Mouse (Mus musculus) neural tube, embryonic 15.5 days (tissue): Measurements from ENCODE around the gene Rrp8. TPM values are rescaled to one million over a fixed set of nuclear protein-coding genes. Genes with fewer than 3 reads are reported as not detected.

Experiments used
- ATAC-seq: fragments of 200-750 bp; cut with Nextera tagmentation; 2 replicates; pipeline ENCODE4 v1.8.0; 2017; ENCODE audit warnings: mild to moderate bottlenecking, moderate TSS enrichment, moderate library complexity; ENCODE audit not compliant: low FRiP score
- H3K27ac ChIP-seq: fragments of 300-500 bp; sonication (generic); replicated peaks from 2 replicates; pipeline ENCODE4 v1.5.1; 2015; ENCODE audit warnings: mild to moderate bottlenecking, inconsistent platforms
- H3K27me3 ChIP-seq: fragments of 300-500 bp; sonication (generic); replicated peaks from 2 replicates; pipeline ENCODE4 v1.6.1; 2015; ENCODE audit warnings: inconsistent platforms
- H3K36me3 ChIP-seq: fragments of 300-500 bp; sonication (generic); 2 replicates; pipeline ENCODE4 v1.6.1; 2015; ENCODE audit warnings: inconsistent platforms
- H3K4me1 ChIP-seq: fragments of 300-500 bp; sonication (generic); 2 replicates; pipeline ENCODE4 v1.6.1; 2015; ENCODE audit warnings: inconsistent platforms
- H3K4me2 ChIP-seq: fragments of 300-500 bp; sonication (generic); 2 replicates; pipeline ENCODE4 v1.6.1; 2015; ENCODE audit warnings: inconsistent platforms, mild to moderate bottlenecking, moderate library complexity
- H3K4me3 ChIP-seq: fragments of 300-500 bp; sonication (generic); replicated peaks from 2 replicates; pipeline ENCODE4 v1.5.1; 2015; ENCODE audit warnings: mild to moderate bottlenecking, inconsistent platforms
- H3K9ac ChIP-seq: fragments of 300-500 bp; sonication (generic); replicated peaks from 2 replicates; pipeline ENCODE4 v1.6.1; 2015; ENCODE audit warnings: mild to moderate bottlenecking, inconsistent platforms
- H3K9me3 ChIP-seq: fragments of 300-500 bp; sonication (generic); replicated peaks from 2 replicates; pipeline ENCODE4 v1.6.1; 2016; ENCODE audit warnings: inconsistent platforms
- WGBS: fragments of 180-500 bp; shearing (Covaris S2); methylation state at CpG from one replicate; pipeline ENCODE4 v1.1.7; 2015; ENCODE audit warnings: mixed read lengths; 5-methylcytosine and 5-hydroxymethylcytosine counted together
- polyA plus RNA-seq: library from polyadenylated mRNA; unstranded; fragments of >200 nt; fragmentation: Nextera tagmentation; extraction: Ambion mirVana; gene quantifications from 2 replicates; pipeline ENCODE4 v1.2.1, GENCODE M21; 2015

Gene Rrp8
- polyA plus RNA-seq, 1 experiment from 2014 or later = 27.8 TPM

- no peak overlapping the region for H3K4me2 ChIP-seq
- no peak for ATAC-seq
- H3K4me1 ChIP-seq = peaks cover 28% of the 10 kb centered on the region
- no peak overlapping the region for H3K4me3 ChIP-seq
- no peak overlapping the region for H3K27ac ChIP-seq
- WGBS = 96% methylated on average over 11 of the region's 11 CpGs
- no peaks in the 10 kb centered on the region for H3K9me3 ChIP-seq
- H3K27me3 ChIP-seq = no peaks in the 10 kb centered on the region
- peaks cover 54% of the 10 kb centered on the region for H3K36me3 ChIP-seq
- no peak overlapping the region for H3K9ac ChIP-seq
Observed at GRCm38 (mm10) chr7:105733836-105734235, 3.3 kb downstream of the Rrp8 start.

- WGBS = 55% methylated on average over 6 of the region's 6 CpGs
- H3K9ac ChIP-seq = no peak overlapping the region
- no peaks in the 10 kb centered on the region for H3K9me3 ChIP-seq
- peaks cover 47% of the 10 kb centered on the region for H3K36me3 ChIP-seq
- no peak overlapping the region for H3K4me2 ChIP-seq
- H3K27ac ChIP-seq = no peak overlapping the region
- no peaks in the 10 kb centered on the region for H3K27me3 ChIP-seq
- ATAC-seq = no peak
- H3K4me3 ChIP-seq = no peak overlapping the region
- H3K4me1 ChIP-seq = peaks cover 3% of the 10 kb centered on the region; the same call in 1 of the 2 replicates
Observed at GRCm38 (mm10) chr7:105728701-105729428, 8.3 kb downstream of the Rrp8 start.

GRCm38 (mm10) chr7:105726980-105727325, 10.2 kb downstream of the Rrp8 start:
- H3K4me2 ChIP-seq = no peak overlapping the region
- H3K4me3 ChIP-seq = no peak overlapping the region
- ATAC-seq = no peak
- no peaks in the 10 kb centered on the region for H3K9me3 ChIP-seq
- H3K27ac ChIP-seq = no peak overlapping the region
- 93% methylated on average over 4 of the region's 4 CpGs for WGBS
- peaks cover 28% of the 10 kb centered on the region for H3K36me3 ChIP-seq
- H3K27me3 ChIP-seq = no peaks in the 10 kb centered on the region
- peaks cover 3% of the 10 kb centered on the region; the same call in 1 of the 2 replicates for H3K4me1 ChIP-seq
- H3K9ac ChIP-seq = no peak overlapping the region

GRCm38 (mm10) chr7:105726144-105726979, 10.8 kb downstream of the Rrp8 start:
- peaks cover 3% of the 10 kb centered on the region; the same call in 1 of the 2 replicates for H3K4me1 ChIP-seq
- H3K4me3 ChIP-seq = no peak overlapping the region
- H3K4me2 ChIP-seq = no peak overlapping the region
- 84% methylated on average over 4 of the region's 4 CpGs for WGBS
- H3K9ac ChIP-seq = 0 out of 2 replicates have a peak overlapping the region, but pooled peaks have one; percentile 3
- peak; percentile 87 for ATAC-seq
- no peaks in the 10 kb centered on the region for H3K27me3 ChIP-seq
- H3K36me3 ChIP-seq = peaks cover 22% of the 10 kb centered on the region
- H3K27ac ChIP-seq = peak overlapping the region; percentile 42; the same call in 1 of the 2 replicates
- H3K9me3 ChIP-seq = no peaks in the 10 kb centered on the region

GRCm38 (mm10) chr7:105721916-105722315, 15.3 kb downstream of the Rrp8 start:
- H3K9ac ChIP-seq = no peak overlapping the region
- no peak overlapping the region for H3K4me2 ChIP-seq
- no peak overlapping the region for H3K27ac ChIP-seq
- ATAC-seq = no peak
- no peaks in the 10 kb centered on the region for H3K9me3 ChIP-seq
- 85% methylated on average over 2 of the region's 2 CpGs for WGBS
- H3K4me3 ChIP-seq = no peak overlapping the region
- H3K4me1 ChIP-seq = peaks cover 3% of the 10 kb centered on the region; the same call in 1 of the 2 replicates
- H3K36me3 ChIP-seq = peaks cover 7% of the 10 kb centered on the region
- no peaks in the 10 kb centered on the region for H3K27me3 ChIP-seq

- H3K9me3 ChIP-seq = no peaks in the 10 kb centered on the region
- no peaks in the 10 kb centered on the region for H3K4me1 ChIP-seq
- no peak overlapping the region for H3K4me2 ChIP-seq
- no peak overlapping the region for H3K4me3 ChIP-seq
- ATAC-seq = no peak
- peaks cover 7% of the 10 kb centered on the region for H3K36me3 ChIP-seq
- H3K27ac ChIP-seq = no peak overlapping the region
- 64% methylated on average over 3 of the region's 3 CpGs for WGBS
- H3K9ac ChIP-seq = no peak overlapping the region
- H3K27me3 ChIP-seq = no peaks in the 10 kb centered on the region
Observed at GRCm38 (mm10) chr7:105715366-105715765, 21.8 kb downstream of the Rrp8 start.

GRCm38 (mm10) chr7:105708733-105709132, 28.5 kb downstream of the Rrp8 start:
- Histone ChIP-seq H3K36me3 (no peaks in the 10 kb centered on the region), H3K9me3 (no peaks in the 10 kb centered on the region), H3K4me1 (no peaks in the 10 kb centered on the region), H3K4me2 (no peak overlapping the region), H3K27me3 (no peaks in the 10 kb centered on the region), H3K27ac (no peak overlapping the region), H3K9ac (no peak overlapping the region), H3K4me3 (no peak overlapping the region)
- 95% methylated on average over 5 of the region's 5 CpGs for WGBS
- no peak for ATAC-seq

- 91% methylated on average over 4 of the region's 4 CpGs for WGBS
- ATAC-seq = no peak
- Histone ChIP-seq H3K36me3 (no peaks in the 10 kb centered on the region), H3K4me1 (no peaks in the 10 kb centered on the region), H3K27me3 (no peaks in the 10 kb centered on the region), H3K4me2 (no peak overlapping the region), H3K9me3 (no peaks in the 10 kb centered on the region), H3K9ac (no peak overlapping the region), H3K27ac (no peak overlapping the region), H3K4me3 (no peak overlapping the region)
Observed at GRCm38 (mm10) chr7:105703816-105704215, 33.4 kb downstream of the Rrp8 start.

GRCm38 (mm10) chr7:105703184-105703583, 34.0 kb downstream of the Rrp8 start:
- ATAC-seq = no peak
- WGBS = 91% methylated on average over 16 of the region's 16 CpGs
- Histone ChIP-seq H3K27me3 (no peaks in the 10 kb centered on the region), H3K36me3 (no peaks in the 10 kb centered on the region), H3K4me2 (no peak overlapping the region), H3K27ac (no peak overlapping the region), H3K9ac (no peak overlapping the region), H3K4me3 (no peak overlapping the region), H3K4me1 (no peaks in the 10 kb centered on the region), H3K9me3 (no peaks in the 10 kb centered on the region)

GRCm38 (mm10) chr7:105690875-105691274, 46.3 kb downstream of the Rrp8 start:
- no peak for ATAC-seq
- Histone ChIP-seq H3K4me2 (no peak overlapping the region), H3K9ac (no peak overlapping the region), H3K9me3 (no peaks in the 10 kb centered on the region), H3K4me1 (no peaks in the 10 kb centered on the region), H3K36me3 (no peaks in the 10 kb centered on the region), H3K27ac (no peak overlapping the region), H3K27me3 (no peaks in the 10 kb centered on the region), H3K4me3 (no peak overlapping the region)
- 90% methylated on average over 1 of the region's 1 CpGs for WGBS

- Histone ChIP-seq H3K9ac (no peak overlapping the region), H3K4me1 (no peaks in the 10 kb centered on the region), H3K9me3 (no peaks in the 10 kb centered on the region), H3K4me2 (0 out of 2 replicates have a peak overlapping the region, but pooled peaks have one; percentile 13), H3K4me3 (no peak overlapping the region), H3K36me3 (no peaks in the 10 kb centered on the region), H3K27me3 (no peaks in the 10 kb centered on the region), H3K27ac (no peak overlapping the region)
- 14% methylated on average over 13 of the region's 13 CpGs for WGBS
- ATAC-seq = no peak
Observed at GRCm38 (mm10) chr7:105685541-105686197, 51.5 kb downstream of the Rrp8 start.
